Mouse (Mus musculus): Measurements from ENCODE around the gene 9930111J21Rik2.
"Not testable (repeated sequence)": the region's sequence is repeated elsewhere in the genome, so short reads cannot be mapped to it uniquely, and the experiment has no call there.

DNA sequence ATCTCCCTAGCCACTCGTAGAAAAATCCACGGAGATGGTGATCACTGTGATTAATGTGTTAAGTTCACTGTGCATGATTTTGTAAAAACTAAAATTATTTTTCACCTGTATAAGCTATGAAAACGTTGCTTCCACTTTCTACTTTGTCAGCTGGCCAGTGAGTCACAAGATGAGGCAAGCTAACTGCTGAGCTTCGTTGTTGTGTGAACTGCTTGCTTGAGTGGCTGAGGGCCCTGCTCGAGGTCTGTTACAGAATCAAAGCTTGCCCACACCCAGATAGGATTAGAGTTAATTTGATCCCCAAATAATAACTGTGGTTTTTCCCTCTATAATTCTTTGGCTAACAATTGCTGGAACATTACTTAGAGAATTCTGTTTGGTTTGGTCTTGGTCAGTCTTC is 852 bp upstream of the 9930111J21Rik2 start:
- TF ChIP-seq EP300 (optimal IDR thresholded peaks at IDR 0.05); CTCF (IDR thresholded peaks at IDR 0.05; ENCODE audit: low read depth): not testable (repeated sequence)

All from stomach, postnatal 0 days (tissue).